Mouse (Mus musculus): ENCODE results near the gene D10Wsu102e. TPM values are rescaled to one million over a fixed set of nuclear protein-coding genes. Genes with fewer than 3 reads are reported as not detected.
A peak's percentile ranks its signal among the peaks of the same experiment; 100 is the strongest.
"Not testable (repeated sequence)": the region's sequence is repeated elsewhere in the genome, so short reads cannot be mapped to it uniquely, and the experiment has no call there.

Gene D10Wsu102e
- polyA plus RNA-seq, 1 experiment from 2014 or later: 0.94 TPM

DNA sequence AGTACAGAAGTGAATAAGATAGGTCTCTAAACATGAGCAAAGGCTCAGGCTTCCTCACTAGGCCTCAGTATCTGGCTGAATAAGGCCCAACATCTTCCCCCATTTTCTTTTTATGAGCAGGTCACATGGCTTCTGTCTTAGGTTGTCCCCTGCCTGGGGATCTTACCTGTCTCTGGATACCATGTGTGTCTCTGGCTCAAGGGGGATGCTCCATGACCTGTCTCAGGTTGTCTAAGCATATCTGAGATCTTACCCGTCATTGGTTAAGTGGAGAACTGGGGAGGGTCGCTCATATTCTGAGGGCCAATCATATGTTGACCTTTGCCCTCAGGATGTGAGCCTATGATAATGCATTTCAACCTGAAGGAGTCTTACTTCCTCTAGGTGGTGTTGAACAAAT, 20.5 kb downstream of the D10Wsu102e start:
- no peak for DNase-seq (ENCODE audit: low spot score)
- 97% methylated on average over 2 of the region's 2 CpGs for WGBS
- H3K4me1 ChIP-seq (replicated peaks): no peaks in the 10 kb centered on the region
- no peak overlapping the region for H3K27ac ChIP-seq
- H3K27me3 ChIP-seq (ENCODE audit: insufficient read depth, poor library complexity, severe bottlenecking): no peaks in the 10 kb centered on the region
- no peaks in the 10 kb centered on the region for H3K9me3 ChIP-seq
- peaks cover 73% of the 10 kb centered on the region for H3K36me3 ChIP-seq
- no peak overlapping the region for H3K4me3 ChIP-seq

DNA sequence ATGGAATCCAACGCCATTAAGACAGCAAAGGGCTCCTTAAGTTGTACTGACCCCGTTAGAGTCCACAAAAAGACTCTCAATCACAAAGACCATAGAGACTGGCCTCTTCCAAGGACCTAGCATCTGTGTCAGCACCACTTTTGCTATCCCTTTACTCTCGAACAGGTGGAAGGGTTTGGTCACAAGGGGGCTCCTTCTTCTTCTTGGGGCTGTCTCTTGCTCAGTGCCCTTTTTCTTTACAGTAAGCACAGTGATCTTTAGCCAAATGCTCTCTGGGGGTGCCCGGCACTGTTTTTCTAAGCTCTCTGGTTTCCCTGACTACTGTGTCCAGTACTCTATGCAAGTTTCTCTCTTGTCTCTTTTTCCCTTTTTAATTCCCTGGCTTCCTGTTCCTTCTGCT, 22.5 kb downstream of the D10Wsu102e start:
- 88% methylated on average over 4 of the region's 4 CpGs for WGBS
- Histone ChIP-seq H3K27ac (no peak overlapping the region), H3K9me3 (no peaks in the 10 kb centered on the region), H3K4me3 (no peak overlapping the region), H3K27me3 (ENCODE audit: insufficient read depth, poor library complexity, severe bottlenecking) (no peaks in the 10 kb centered on the region), H3K4me1 (replicated peaks) (no peaks in the 10 kb centered on the region), H3K36me3 (peaks cover 62% of the 10 kb centered on the region)
- DNase-seq (ENCODE audit: low spot score): no peak

- Histone ChIP-seq H3K4me3 (no peak overlapping the region), H3K27me3 (ENCODE audit: insufficient read depth, poor library complexity, severe bottlenecking) (no peaks in the 10 kb centered on the region), H3K9me3 (no peaks in the 10 kb centered on the region), H3K36me3 (peaks cover 57% of the 10 kb centered on the region), H3K4me1 (replicated peaks) (no peaks in the 10 kb centered on the region), H3K27ac (no peak overlapping the region)
- 84% methylated on average over 2 of the region's 2 CpGs for WGBS
- DNase-seq (ENCODE audit: low spot score): no peak
These were observed 23.0 kb downstream of the D10Wsu102e start for GRCm38 (mm10) chr10:83382988-83383387.

DNA sequence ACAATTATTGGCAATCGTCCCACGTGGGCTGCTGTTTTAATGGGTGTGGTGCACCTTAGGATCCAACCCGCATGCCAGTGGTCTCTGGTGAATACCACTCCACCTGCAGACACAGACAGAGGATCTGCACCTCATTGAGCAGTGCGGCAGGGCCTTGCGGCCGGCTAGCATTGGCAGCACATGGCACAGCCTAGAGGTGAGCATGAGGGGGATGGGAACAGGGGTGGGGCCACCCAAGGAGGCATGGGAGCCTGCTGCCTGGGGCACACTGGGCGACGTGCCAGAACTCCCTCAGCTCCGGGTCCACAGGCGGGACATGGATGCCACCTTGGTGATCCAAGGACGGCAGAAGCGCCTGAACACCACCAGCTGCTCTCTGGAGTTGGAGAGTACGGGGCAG, 23.8 kb downstream of the D10Wsu102e start:
- Histone ChIP-seq H3K27ac (no peak overlapping the region), H3K36me3 (peaks cover 49% of the 10 kb centered on the region), H3K27me3 (ENCODE audit: insufficient read depth, poor library complexity, severe bottlenecking) (no peaks in the 10 kb centered on the region), H3K9me3 (no peaks in the 10 kb centered on the region), H3K4me3 (no peak overlapping the region), H3K4me1 (replicated peaks) (no peaks in the 10 kb centered on the region)
- WGBS: 94% methylated on average over 13 of the region's 13 CpGs
- DNase-seq (ENCODE audit: low spot score): peak; percentile 2

DNA sequence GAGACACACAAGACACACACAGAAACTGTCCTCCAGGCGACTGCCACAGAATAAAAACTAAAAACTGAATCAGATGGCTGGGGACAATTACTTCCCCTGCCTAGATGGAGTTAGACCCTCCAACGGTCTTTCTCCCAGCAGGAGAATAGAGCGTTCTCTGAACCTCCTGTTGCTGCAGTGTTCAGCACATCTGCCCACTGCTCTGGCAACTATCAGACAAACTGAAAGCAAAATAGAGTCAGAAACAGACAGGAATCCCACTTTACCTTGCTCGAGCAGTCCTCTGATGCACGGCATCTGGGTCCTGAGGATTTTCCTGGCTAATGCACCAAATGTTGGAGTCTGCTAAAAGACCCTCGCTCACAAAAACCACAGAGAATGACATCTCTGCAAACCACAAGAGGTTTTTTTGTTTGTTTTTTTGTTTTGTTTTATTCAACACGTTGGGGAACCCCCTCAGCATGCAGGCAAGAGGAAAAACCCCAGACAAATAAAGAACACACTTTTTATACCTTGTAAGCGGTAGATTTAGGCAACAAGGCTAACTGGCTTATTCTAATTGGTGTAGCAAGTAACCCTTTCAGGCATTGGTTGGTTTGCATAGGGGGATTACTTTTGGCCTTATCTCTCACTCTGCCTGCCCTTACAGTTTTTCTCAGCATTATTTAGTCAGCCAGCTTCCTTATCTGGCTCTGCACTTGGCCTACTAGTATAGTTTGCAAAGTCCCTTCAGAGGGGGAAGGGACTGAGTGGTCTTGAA, 24.6 kb downstream of the D10Wsu102e start:
- no peak overlapping the region for H3K4me3 ChIP-seq
- DNase-seq (ENCODE audit: low spot score): peak; percentile 1
- H3K27me3 ChIP-seq (ENCODE audit: insufficient read depth, poor library complexity, severe bottlenecking): no peaks in the 10 kb centered on the region
- H3K4me1 ChIP-seq (replicated peaks): no peaks in the 10 kb centered on the region
- H3K36me3 ChIP-seq: peaks cover 41% of the 10 kb centered on the region
- 94% methylated on average over 8 of the region's 8 CpGs for WGBS
- no peak overlapping the region for H3K27ac ChIP-seq
- no peaks in the 10 kb centered on the region for H3K9me3 ChIP-seq

- no peaks in the 10 kb centered on the region for H3K27me3 ChIP-seq (ENCODE audit: insufficient read depth, poor library complexity, severe bottlenecking)
- DNase-seq (ENCODE audit: low spot score): no peak
- H3K4me3 ChIP-seq: no peak overlapping the region
- 94% methylated on average over 7 of the region's 7 CpGs for WGBS
- no peak overlapping the region for H3K27ac ChIP-seq
- no peaks in the 10 kb centered on the region for H3K4me1 ChIP-seq (replicated peaks)
- H3K36me3 ChIP-seq: peaks cover 33% of the 10 kb centered on the region
- no peaks in the 10 kb centered on the region for H3K9me3 ChIP-seq
These were observed 25.4 kb downstream of the D10Wsu102e start for GRCm38 (mm10) chr10:83385330-83385910.

GRCm38 (mm10) chr10:83397336-83397735, 37.3 kb downstream of the D10Wsu102e start:
- H3K27me3 ChIP-seq (ENCODE audit: insufficient read depth, poor library complexity, severe bottlenecking): no peaks in the 10 kb centered on the region

DNA sequence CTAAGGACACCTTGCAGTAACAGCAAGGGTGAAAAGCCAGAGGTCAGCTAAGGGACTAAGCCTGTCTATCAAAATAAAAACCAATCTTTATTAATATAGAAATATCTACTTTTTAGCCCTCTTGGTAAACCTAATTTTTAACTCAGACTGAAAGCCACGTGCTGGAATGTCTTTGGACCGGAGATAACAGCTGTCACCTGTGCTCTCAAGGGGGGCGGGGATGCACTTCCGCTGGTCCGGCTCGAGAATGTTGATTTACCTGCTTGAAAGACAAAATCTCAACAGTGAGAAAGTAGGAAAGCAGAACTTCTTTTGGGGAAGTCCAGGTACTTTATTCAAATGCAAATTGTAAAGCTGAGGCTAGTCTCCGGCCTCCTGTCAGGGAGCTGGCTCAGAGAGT, 40.9 kb downstream of the D10Wsu102e start:
- not testable (repeated sequence) for DNase-seq (ENCODE audit: low spot score); H3K27me3 ChIP-seq (ENCODE audit: insufficient read depth, poor library complexity, severe bottlenecking)
- WGBS: 86% methylated on average over 7 of the region's 7 CpGs

More at GRCm38 (mm10) chr10:83397336-83397735, 37.3 kb downstream of the D10Wsu102e start:
- DNase-seq (ENCODE audit: low spot score): peak; percentile 1
- Histone ChIP-seq H3K9me3 (no peaks in the 10 kb centered on the region), H3K36me3 (peaks cover 9% of the 10 kb centered on the region; the same call in 1 of the 2 replicates), H3K27ac (no peak overlapping the region), H3K4me3 (no peak overlapping the region), H3K4me1 (replicated peaks) (no peaks in the 10 kb centered on the region)
- WGBS: 93% methylated on average over 2 of the region's 2 CpGs

GRCm38 (mm10) chr10:83405031-83405430, 45.0 kb downstream of the D10Wsu102e start:
- no peak overlapping the region for H3K4me3 ChIP-seq
- no peaks in the 10 kb centered on the region for H3K27me3 ChIP-seq (ENCODE audit: insufficient read depth, poor library complexity, severe bottlenecking)
- peaks cover 17% of the 10 kb centered on the region for H3K9me3 ChIP-seq
- peaks cover 41% of the 10 kb centered on the region for H3K36me3 ChIP-seq
- no peak for DNase-seq (ENCODE audit: low spot score)
- no peaks in the 10 kb centered on the region for H3K4me1 ChIP-seq (replicated peaks)
- no peak overlapping the region for H3K27ac ChIP-seq
- 90% methylated on average over 11 of the region's 11 CpGs for WGBS

More for the DNA sequence above, 40.9 kb downstream of the D10Wsu102e start:
- H3K36me3 ChIP-seq: peaks cover 19% of the 10 kb centered on the region
- not testable (repeated sequence) for H3K4me3 ChIP-seq; H3K9me3 ChIP-seq; H3K27ac ChIP-seq; H3K4me1 ChIP-seq (replicated peaks)

DNA sequence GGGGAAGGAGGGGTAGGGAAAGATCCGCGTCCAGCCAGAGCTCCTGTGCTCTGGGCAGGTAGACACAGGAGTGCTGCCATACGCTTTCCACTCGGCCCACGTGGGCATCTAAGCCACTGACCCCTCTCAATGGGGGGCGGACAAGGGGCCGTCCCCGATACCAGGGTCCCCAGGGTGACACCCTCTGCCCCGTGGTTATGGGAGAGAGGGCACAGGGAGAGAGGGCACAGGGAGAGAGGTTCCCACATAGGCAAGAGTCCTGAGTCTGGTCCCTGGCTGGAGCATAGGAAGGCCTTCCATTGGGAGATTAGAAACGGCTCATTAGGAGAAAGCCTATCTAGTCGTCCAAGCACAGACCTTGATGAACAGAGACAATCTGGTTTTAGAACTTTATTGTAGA, 45.7 kb downstream of the D10Wsu102e start:
- Histone ChIP-seq H3K27ac (no peak overlapping the region), H3K9me3 (peaks cover 19% of the 10 kb centered on the region), H3K4me1 (replicated peaks) (no peaks in the 10 kb centered on the region), H3K27me3 (ENCODE audit: insufficient read depth, poor library complexity, severe bottlenecking) (no peaks in the 10 kb centered on the region), H3K4me3 (no peak overlapping the region), H3K36me3 (peaks cover 48% of the 10 kb centered on the region)
- no peak for DNase-seq (ENCODE audit: low spot score)
- 92% methylated on average over 11 of the region's 11 CpGs for whole genome bisulfite sequencing

GRCm38 (mm10) chr10:83407141-83407540, 47.1 kb downstream of the D10Wsu102e start:
- 96% methylated on average over 10 of the region's 10 CpGs for WGBS
- no peak for DNase-seq (ENCODE audit: low spot score)
- peaks cover 31% of the 10 kb centered on the region for H3K9me3 ChIP-seq
- H3K36me3 ChIP-seq: peaks cover 63% of the 10 kb centered on the region
- no peaks in the 10 kb centered on the region for H3K4me1 ChIP-seq (replicated peaks)
- H3K4me3 ChIP-seq: no peak overlapping the region
- no peaks in the 10 kb centered on the region for H3K27me3 ChIP-seq (ENCODE audit: insufficient read depth, poor library complexity, severe bottlenecking)
- H3K27ac ChIP-seq: no peak overlapping the region

- H3K4me1 ChIP-seq (replicated peaks); H3K27ac ChIP-seq; H3K27me3 ChIP-seq (ENCODE audit: insufficient read depth, poor library complexity, severe bottlenecking); H3K4me3 ChIP-seq; DNase-seq (ENCODE audit: low spot score): not testable (repeated sequence)
- Histone ChIP-seq H3K36me3 (peaks cover 47% of the 10 kb centered on the region), H3K9me3 (peaks cover 34% of the 10 kb centered on the region)
- 94% methylated on average over 16 of the region's 16 CpGs for WGBS
These were observed 58.4 kb downstream of the D10Wsu102e start for GRCm38 (mm10) chr10:83418466-83418865.

- Histone ChIP-seq H3K27me3 (ENCODE audit: insufficient read depth, poor library complexity, severe bottlenecking) (no peaks in the 10 kb centered on the region), H3K36me3 (peaks cover 31% of the 10 kb centered on the region), H3K4me1 (replicated peaks) (no peaks in the 10 kb centered on the region), H3K27ac (no peak overlapping the region), H3K9me3 (peaks cover 61% of the 10 kb centered on the region), H3K4me3 (no peak overlapping the region)
- DNase-seq (ENCODE audit: low spot score): no peak
- WGBS: 93% methylated on average over 7 of the region's 7 CpGs
These were observed 88.6 kb downstream of the D10Wsu102e start for GRCm38 (mm10) chr10:83448582-83448981.

Measured in hindbrain, embryonic 10.5 days (tissue).